Mouse (Mus musculus): ENCODE results near the gene Anks1. TPM values are rescaled to one million over a fixed set of nuclear protein-coding genes. Genes with fewer than 3 reads are reported as not detected.
A peak's percentile ranks its signal among the peaks of the same experiment; 100 is the strongest.

Anks1 gene
- polyA plus RNA-seq, 1 experiment from 2014 or later: 15.5 TPM

- peaks cover 14% of the 10 kb centered on the region for H3K36me3 ChIP-seq
- H3K4me1 ChIP-seq: peaks cover 70% of the 10 kb centered on the region
- H3K9me3 ChIP-seq (replicated peaks): no peaks in the 10 kb centered on the region
- H3K27me3 ChIP-seq (ENCODE audit: low read depth, poor library complexity, severe bottlenecking): no peaks in the 10 kb centered on the region
- H3K4me3 ChIP-seq: no peak overlapping the region
- peak overlapping the region; percentile 43 for H3K27ac ChIP-seq
- DNase-seq (ENCODE audit: low spot score): no peak
- WGBS: 83% methylated on average over 14 of the region's 14 CpGs
These were observed 117.2 kb downstream of the Anks1 start for GRCm38 (mm10) chr17:28026111-28026872.

DNA sequence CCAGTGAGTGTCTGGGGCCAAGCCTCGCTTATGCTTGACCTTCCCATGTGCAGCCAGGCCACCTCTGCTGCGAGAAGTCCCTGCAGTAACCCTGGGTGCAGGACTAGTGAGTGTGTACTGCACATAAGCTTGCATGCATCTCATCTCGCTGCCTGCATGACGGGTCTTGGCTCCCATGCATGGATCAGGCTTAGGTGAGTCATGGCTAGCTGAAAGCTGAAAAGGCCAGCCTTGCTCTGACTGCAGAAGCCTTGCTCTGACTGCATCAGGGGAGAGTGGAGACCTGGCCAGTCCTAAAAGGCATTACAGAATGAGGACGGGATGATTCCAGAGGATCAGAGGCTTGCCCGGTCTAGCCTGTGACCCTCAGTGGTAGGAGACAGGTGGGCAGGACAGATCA is 118.1 kb downstream of the Anks1 start:
- WGBS: 93% methylated on average over 6 of the region's 6 CpGs
- Histone ChIP-seq H3K27ac (peak overlapping the region; percentile 47; the same call in 1 of the 2 replicates), H3K9me3 (replicated peaks) (no peaks in the 10 kb centered on the region), H3K4me3 (no peak overlapping the region), H3K4me1 (peaks cover 73% of the 10 kb centered on the region), H3K36me3 (peaks cover 14% of the 10 kb centered on the region), H3K27me3 (ENCODE audit: low read depth, poor library complexity, severe bottlenecking) (no peaks in the 10 kb centered on the region)
- no peak for DNase-seq (ENCODE audit: low spot score)

- no peak overlapping the region for H3K4me3 ChIP-seq
- no peak for DNase-seq (ENCODE audit: low spot score)
- no peaks in the 10 kb centered on the region for H3K27me3 ChIP-seq (ENCODE audit: low read depth, poor library complexity, severe bottlenecking)
- H3K27ac ChIP-seq: 0 out of 2 replicates have a peak overlapping the region, but pooled peaks have one; percentile 11
- peaks cover 14% of the 10 kb centered on the region for H3K36me3 ChIP-seq
- peaks cover 74% of the 10 kb centered on the region for H3K4me1 ChIP-seq
- 43% methylated on average over 10 of the region's 10 CpGs for WGBS
- H3K9me3 ChIP-seq (replicated peaks): no peaks in the 10 kb centered on the region
These were observed 119.1 kb downstream of the Anks1 start for GRCm38 (mm10) chr17:28028236-28028635.

DNA sequence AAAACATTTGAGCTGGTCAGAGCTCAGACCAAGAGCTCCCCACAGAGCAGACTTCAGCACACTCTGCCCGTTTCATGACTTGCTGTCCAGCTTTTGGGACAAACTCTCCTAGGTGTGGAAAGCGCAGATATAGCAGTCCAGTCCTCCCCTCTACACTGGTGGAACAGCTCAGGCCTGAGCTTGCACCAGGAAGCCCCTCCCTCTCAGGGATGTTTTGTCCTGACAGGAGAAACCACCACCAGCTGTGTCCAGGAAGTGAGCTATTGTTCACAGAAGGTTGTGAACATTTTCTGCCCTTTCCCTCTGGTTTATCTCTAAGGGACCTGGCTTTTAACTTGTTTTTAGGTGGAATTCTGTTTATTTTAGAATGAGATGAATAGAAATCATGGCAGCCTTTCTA is 120.2 kb downstream of the Anks1 start:
- H3K27me3 ChIP-seq (ENCODE audit: low read depth, poor library complexity, severe bottlenecking): no peaks in the 10 kb centered on the region
- H3K27ac ChIP-seq: peak overlapping the region; percentile 66
- WGBS: 69% methylated on average over 2 of the region's 2 CpGs
- no peak for DNase-seq (ENCODE audit: low spot score)
- peaks cover 10% of the 10 kb centered on the region for H3K36me3 ChIP-seq
- no peak overlapping the region for H3K4me3 ChIP-seq
- H3K4me1 ChIP-seq: peaks cover 68% of the 10 kb centered on the region
- H3K9me3 ChIP-seq (replicated peaks): no peaks in the 10 kb centered on the region

- whole genome bisulfite sequencing: 91% methylated on average over 10 of the region's 10 CpGs
- peak overlapping the region; percentile 66; the same call in 1 of the 2 replicates for H3K27ac ChIP-seq
- DNase-seq (ENCODE audit: low spot score): no peak
- H3K4me1 ChIP-seq: peaks cover 68% of the 10 kb centered on the region
- peaks cover 15% of the 10 kb centered on the region; the same call in 1 of the 2 replicates for H3K36me3 ChIP-seq
- no peaks in the 10 kb centered on the region for H3K9me3 ChIP-seq (replicated peaks)
- no peak overlapping the region for H3K4me3 ChIP-seq
- no peaks in the 10 kb centered on the region for H3K27me3 ChIP-seq (ENCODE audit: low read depth, poor library complexity, severe bottlenecking)
These were observed 121.3 kb downstream of the Anks1 start for GRCm38 (mm10) chr17:28030446-28030845.

GRCm38 (mm10) chr17:28031281-28031941 is 122.3 kb downstream of the Anks1 start:
- no peak for DNase-seq (ENCODE audit: low spot score)
- H3K4me3 ChIP-seq: no peak overlapping the region
- no peaks in the 10 kb centered on the region for H3K9me3 ChIP-seq (replicated peaks)
- H3K27ac ChIP-seq: no peak overlapping the region
- peaks cover 60% of the 10 kb centered on the region for H3K4me1 ChIP-seq
- H3K27me3 ChIP-seq (ENCODE audit: low read depth, poor library complexity, severe bottlenecking): no peaks in the 10 kb centered on the region
- H3K36me3 ChIP-seq: peaks cover 20% of the 10 kb centered on the region
- whole genome bisulfite sequencing: 67% methylated on average over 9 of the region's 9 CpGs

- Histone ChIP-seq H3K27me3 (ENCODE audit: low read depth, poor library complexity, severe bottlenecking) (no peaks in the 10 kb centered on the region), H3K27ac (peak overlapping the region; percentile 43; the same call in 1 of the 2 replicates), H3K4me3 (no peak overlapping the region), H3K9me3 (replicated peaks) (no peaks in the 10 kb centered on the region), H3K36me3 (peaks cover 17% of the 10 kb centered on the region), H3K4me1 (peaks cover 58% of the 10 kb centered on the region)
- DNase-seq (ENCODE audit: low spot score): no peak
- WGBS: 75% methylated on average over 10 of the region's 10 CpGs
These were observed 123.1 kb downstream of the Anks1 start for GRCm38 (mm10) chr17:28032219-28032618.

GRCm38 (mm10) chr17:28033046-28033580 is 124.0 kb downstream of the Anks1 start:
- no peak overlapping the region for H3K4me3 ChIP-seq
- H3K9me3 ChIP-seq (replicated peaks): no peaks in the 10 kb centered on the region
- no peak for DNase-seq (ENCODE audit: low spot score)
- H3K27me3 ChIP-seq (ENCODE audit: low read depth, poor library complexity, severe bottlenecking): no peaks in the 10 kb centered on the region
- H3K4me1 ChIP-seq: peaks cover 57% of the 10 kb centered on the region
- peak overlapping the region; percentile 43 for H3K27ac ChIP-seq
- peaks cover 19% of the 10 kb centered on the region for H3K36me3 ChIP-seq
- 52% methylated on average over 3 of the region's 3 CpGs for WGBS

- H3K4me3 ChIP-seq: no peak overlapping the region
- H3K27ac ChIP-seq: no peak overlapping the region
- 86% methylated on average over 8 of the region's 8 CpGs for WGBS
These were observed 125.9 kb downstream of the Anks1 start for GRCm38 (mm10) chr17:28034986-28035385.

DNA sequence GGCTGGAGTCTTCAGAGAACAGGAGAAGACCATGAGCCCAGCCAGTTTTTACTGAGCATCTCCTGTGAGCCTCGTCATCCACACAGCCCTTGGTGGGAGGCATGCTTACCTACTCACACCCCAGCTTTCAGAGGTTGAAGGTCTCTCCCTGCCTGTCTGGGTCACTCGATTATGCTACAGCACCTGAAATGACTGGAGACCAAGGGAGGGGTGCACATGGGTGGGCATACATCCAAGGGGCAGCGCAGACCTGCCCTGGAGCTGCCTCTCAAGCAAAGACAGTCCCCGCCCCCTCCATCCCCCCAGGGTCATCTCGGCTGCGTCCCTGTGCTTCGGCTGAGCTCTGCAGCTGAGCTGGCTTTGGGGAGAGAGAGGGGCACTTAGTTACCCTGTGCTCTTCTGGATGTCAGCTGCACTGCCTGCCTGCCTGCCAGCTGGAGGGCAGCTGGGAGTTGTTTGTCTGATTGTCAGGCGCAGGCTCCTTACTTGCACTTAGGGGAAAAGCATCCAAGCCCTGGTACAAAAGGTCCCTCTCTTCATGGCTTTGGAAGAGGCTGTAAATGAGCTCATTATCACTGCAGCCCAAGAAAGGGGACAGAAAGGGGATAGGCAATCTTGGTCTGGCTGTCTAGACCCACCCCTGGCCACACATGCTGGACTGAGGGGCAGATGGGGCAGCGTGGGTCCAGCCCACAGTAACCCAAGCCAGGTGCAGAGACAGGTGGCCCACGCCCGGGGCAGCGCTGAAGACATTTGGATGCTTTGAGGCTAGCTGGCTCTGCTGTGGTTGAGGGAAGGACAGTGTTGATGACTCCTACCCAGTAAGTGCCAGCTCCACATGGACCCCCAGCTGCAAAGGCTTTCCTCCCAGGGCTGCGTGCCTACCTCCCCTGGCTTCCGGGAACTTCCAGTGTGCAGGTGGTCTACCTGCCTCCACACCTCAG is 128.0 kb downstream of the Anks1 start:
- H3K36me3 ChIP-seq: peaks cover 55% of the 10 kb centered on the region
- no peaks in the 10 kb centered on the region for H3K9me3 ChIP-seq (replicated peaks)
- peak overlapping the region; percentile 19; the same call in 1 of the 2 replicates for H3K27ac ChIP-seq
- no peak for DNase-seq (ENCODE audit: low spot score)
- 74% methylated on average over 14 of the region's 14 CpGs for WGBS
- H3K4me3 ChIP-seq: no peak overlapping the region
- no peaks in the 10 kb centered on the region for H3K27me3 ChIP-seq (ENCODE audit: low read depth, poor library complexity, severe bottlenecking)
- H3K4me1 ChIP-seq: peaks cover 46% of the 10 kb centered on the region

More at GRCm38 (mm10) chr17:28034986-28035385, 125.9 kb downstream of the Anks1 start:
- no peak for DNase-seq (ENCODE audit: low spot score)
- peaks cover 42% of the 10 kb centered on the region for H3K4me1 ChIP-seq
- H3K9me3 ChIP-seq (replicated peaks): no peaks in the 10 kb centered on the region
- no peaks in the 10 kb centered on the region for H3K27me3 ChIP-seq (ENCODE audit: low read depth, poor library complexity, severe bottlenecking)
- H3K36me3 ChIP-seq: peaks cover 36% of the 10 kb centered on the region

DNA sequence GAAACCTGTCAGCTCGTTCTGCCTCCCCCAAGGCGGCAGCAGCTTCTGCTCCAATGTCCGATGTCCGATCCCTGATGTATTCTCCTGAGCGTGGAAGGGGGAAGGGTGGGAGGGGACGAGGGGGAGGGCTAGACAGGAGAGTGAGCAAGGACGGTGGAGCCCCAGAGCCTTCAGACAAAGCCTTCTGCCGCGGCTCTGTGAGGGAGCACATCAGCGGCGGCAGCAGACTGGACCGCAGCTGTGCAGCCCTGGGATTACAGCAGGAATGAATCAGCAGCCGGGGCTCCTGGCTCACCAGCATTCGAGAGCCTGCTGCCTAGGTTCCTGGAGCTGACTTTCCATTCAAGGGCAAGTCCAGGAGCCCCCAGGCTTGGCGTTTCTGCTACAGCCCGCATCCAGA is 131.5 kb downstream of the Anks1 start:
- H3K4me3 ChIP-seq: no peak overlapping the region
- H3K36me3 ChIP-seq: peaks cover 63% of the 10 kb centered on the region

DNA sequence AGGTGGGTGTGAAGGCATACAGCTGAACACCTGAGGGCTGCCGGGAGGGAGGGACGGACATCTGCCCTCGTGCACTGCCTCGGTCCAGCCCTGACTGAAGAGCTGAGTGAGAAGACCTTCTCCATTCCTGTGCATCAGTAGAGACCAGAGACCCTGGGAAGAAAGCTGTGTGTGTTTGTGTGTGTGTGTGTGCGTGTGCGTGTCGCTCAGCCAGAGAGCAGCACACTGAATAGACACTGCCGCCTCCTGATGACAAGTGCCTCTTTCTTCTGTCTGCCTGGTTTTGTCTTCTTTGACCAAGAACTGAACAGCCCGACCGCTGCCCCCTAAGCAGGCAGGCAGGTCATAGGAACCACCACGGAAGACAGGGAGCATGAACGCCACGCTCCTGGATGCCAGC is 132.2 kb downstream of the Anks1 start:
- Histone ChIP-seq H3K9me3 (replicated peaks) (no peaks in the 10 kb centered on the region), H3K4me3 (no peak overlapping the region), H3K4me1 (peaks cover 39% of the 10 kb centered on the region), H3K27ac (peak overlapping the region; percentile 38; the same call in 1 of the 2 replicates), H3K36me3 (peaks cover 57% of the 10 kb centered on the region), H3K27me3 (ENCODE audit: low read depth, poor library complexity, severe bottlenecking) (no peaks in the 10 kb centered on the region)
- no peak for DNase-seq (ENCODE audit: low spot score)
- 92% methylated on average over 13 of the region's 13 CpGs for WGBS

More for the DNA sequence above, 131.5 kb downstream of the Anks1 start:
- H3K27me3 ChIP-seq (ENCODE audit: low read depth, poor library complexity, severe bottlenecking): no peaks in the 10 kb centered on the region
- DNase-seq (ENCODE audit: low spot score): peak; percentile 46
- peaks cover 39% of the 10 kb centered on the region for H3K4me1 ChIP-seq
- H3K27ac ChIP-seq: 0 out of 2 replicates have a peak overlapping the region, but pooled peaks have one; percentile 38
- no peaks in the 10 kb centered on the region for H3K9me3 ChIP-seq (replicated peaks)
- WGBS: 56% methylated on average over 16 of the region's 16 CpGs
